Mouse (Mus musculus) erythroblast, embryonic 14.5 days (primary cell): ENCODE data around the gene Tpra1. TPM values are rescaled to one million over a fixed set of nuclear protein-coding genes. Genes with fewer than 3 reads are reported as not detected.

Experiments used
- H3K27me3 ChIP-seq: 2 replicates; pipeline ENCODE4 v1.6.1; 2012; ENCODE audit warnings: inconsistent platforms; ENCODE audit not compliant: control insufficient read depth
- H3K36me3 ChIP-seq: 2 replicates; pipeline ENCODE4 v1.6.1; 2012; ENCODE audit warnings: mild to moderate bottlenecking, inconsistent platforms; ENCODE audit not compliant: control insufficient read depth
- H3K4me1 ChIP-seq: 2 replicates; pipeline ENCODE4 v1.6.1; 2012; ENCODE audit warnings: inconsistent platforms; ENCODE audit not compliant: control insufficient read depth
- H3K4me3 ChIP-seq: replicated peaks from 2 replicates; pipeline ENCODE3; 2012; ENCODE audit warnings: moderate library complexity, mild to moderate bottlenecking, inconsistent platforms
- H3K9me3 ChIP-seq: 2 replicates; pipeline ENCODE4 v1.6.1; 2012; ENCODE audit warnings: low read length, inconsistent platforms, mixed read lengths; ENCODE audit not compliant: control insufficient read depth
- GATA1 ChIP-seq: IDR thresholded peaks from 2 replicates; pipeline ENCODE4 v1.6.1; 2012; ENCODE audit warnings: low read length, inconsistent platforms, mixed read lengths
- TAL1 ChIP-seq: IDR thresholded peaks from 3 replicates; pipeline ENCODE4 v1.6.1; 2012; ENCODE audit warnings: low read length, inconsistent platforms, mixed read lengths
- polyA plus RNA-seq: library from polyadenylated mRNA; stranded (reverse); fragments of >175 nt; gene quantifications from 2 replicates; pipeline ENCODE4 v1.2.3, GENCODE M21; 2012

Tpra1 gene
- polyA plus RNA-seq, 1 experiment, result 40.0 TPM

- no peak for TF ChIP-seq GATA1
- no peak for TF ChIP-seq TAL1
- no peaks in the 10 kb centered on the region for H3K9me3 ChIP-seq
- no peak overlapping the region for H3K4me3 ChIP-seq
- no peaks in the 10 kb centered on the region for H3K27me3 ChIP-seq
- H3K36me3 ChIP-seq, result no peaks in the 10 kb centered on the region
- no peaks in the 10 kb centered on the region for H3K4me1 ChIP-seq
Measured at GRCm38 (mm10) chr6:88957313-88957712, 55.3 kb downstream of the Tpra1 start.

DNA sequence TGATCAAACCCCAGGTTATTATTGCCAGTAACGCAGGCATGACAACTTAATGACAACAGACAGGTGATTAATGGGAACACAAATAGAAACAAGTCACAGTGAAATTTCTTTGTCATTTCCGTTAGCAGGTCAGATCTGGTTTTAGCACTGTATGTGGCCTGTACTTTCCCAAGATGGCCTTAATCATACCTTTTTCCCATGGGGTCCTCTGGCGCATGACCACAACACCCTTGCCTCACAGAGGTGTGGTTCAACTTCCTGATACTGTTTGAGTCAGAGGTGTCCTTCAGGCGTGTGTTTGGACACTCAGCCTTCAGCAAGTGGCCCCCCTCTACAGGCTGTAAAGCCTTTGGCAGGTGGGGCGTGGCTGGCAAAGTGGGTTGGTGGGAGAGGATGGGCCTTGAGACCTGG lies 55.8 kb downstream of the Tpra1 start:
- H3K4me1 ChIP-seq, result no peaks in the 10 kb centered on the region
- no peaks in the 10 kb centered on the region for H3K9me3 ChIP-seq
- no peaks in the 10 kb centered on the region for H3K27me3 ChIP-seq
- no peak for TF ChIP-seq TAL1
- TF ChIP-seq GATA1, result no peak
- H3K4me3 ChIP-seq, result no peak overlapping the region
- no peaks in the 10 kb centered on the region for H3K36me3 ChIP-seq

DNA sequence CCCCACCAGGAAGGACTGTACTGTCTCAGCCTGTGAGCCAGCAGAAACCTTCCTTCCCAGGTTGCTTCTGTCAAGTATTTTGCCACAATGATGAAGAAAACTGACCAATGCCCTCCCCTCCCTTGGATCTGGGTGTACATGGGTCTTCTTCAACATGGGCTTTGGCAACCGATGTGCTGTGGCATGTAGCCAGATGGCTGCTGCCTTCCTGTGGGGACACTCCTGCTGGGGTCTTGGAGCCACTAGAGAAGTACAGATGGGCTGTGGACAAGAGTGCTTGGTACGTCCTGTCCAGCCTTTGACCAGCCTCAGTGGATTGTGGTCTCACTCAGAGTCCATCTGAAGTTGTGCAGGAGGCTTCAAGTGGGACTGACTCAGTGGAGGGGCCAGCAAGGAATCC lies 56.3 kb downstream of the Tpra1 start:
- H3K4me1 ChIP-seq, result no peaks in the 10 kb centered on the region
- TF ChIP-seq GATA1, result no peak
- TF ChIP-seq TAL1, result no peak
- H3K27me3 ChIP-seq, result no peaks in the 10 kb centered on the region
- H3K4me3 ChIP-seq, result no peak overlapping the region
- H3K36me3 ChIP-seq, result no peaks in the 10 kb centered on the region
- no peaks in the 10 kb centered on the region for H3K9me3 ChIP-seq

DNA sequence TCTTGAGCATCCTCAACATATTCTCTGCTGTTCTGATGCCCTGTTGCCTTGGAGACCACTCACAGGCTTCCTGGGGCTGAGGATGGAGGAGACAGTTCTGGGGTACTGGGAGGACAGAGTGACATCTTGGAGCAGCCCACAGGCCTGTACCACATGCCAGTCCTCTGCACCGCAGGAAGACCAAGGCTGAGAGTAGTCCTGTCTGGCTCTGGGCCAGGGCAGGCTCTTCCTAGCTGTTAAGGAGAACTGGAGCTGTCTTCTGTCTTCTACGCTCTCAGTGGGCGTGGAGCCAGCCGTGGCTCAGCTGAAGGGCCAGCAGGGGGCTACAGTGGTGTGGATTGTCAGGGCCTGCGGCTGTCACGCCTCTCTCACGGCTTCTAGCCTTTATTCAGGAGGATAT lies 57.8 kb downstream of the Tpra1 start:
- Histone ChIP-seq H3K4me3 (no peak overlapping the region), H3K36me3 (no peaks in the 10 kb centered on the region), H3K4me1 (no peaks in the 10 kb centered on the region), H3K27me3 (no peaks in the 10 kb centered on the region), H3K9me3 (no peaks in the 10 kb centered on the region)
- TF ChIP-seq TAL1 (no peak), GATA1 (no peak)

DNA sequence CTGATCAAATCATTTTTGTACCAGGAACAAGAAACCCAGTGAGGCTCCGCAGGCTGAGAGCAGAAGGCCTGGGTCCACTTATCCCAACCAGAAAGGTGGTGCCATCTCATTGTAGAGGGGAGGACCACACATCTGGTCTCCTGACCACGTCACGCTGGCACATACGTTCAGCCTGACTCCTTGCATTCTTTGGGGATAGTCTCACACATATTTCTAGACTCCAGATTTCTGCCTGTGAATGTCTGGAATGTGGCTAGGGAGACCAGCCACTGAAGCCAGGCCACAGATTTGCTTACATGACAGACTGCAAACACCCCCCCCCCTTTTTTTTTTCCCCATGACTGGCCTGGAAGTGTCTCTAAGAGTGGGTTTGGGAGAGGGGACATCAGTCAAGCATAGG lies 58.9 kb downstream of the Tpra1 start:
- TF ChIP-seq TAL1 (no peak), GATA1 (no peak)
- Histone ChIP-seq H3K27me3 (no peaks in the 10 kb centered on the region), H3K4me3 (no peak overlapping the region), H3K9me3 (no peaks in the 10 kb centered on the region), H3K4me1 (no peaks in the 10 kb centered on the region), H3K36me3 (no peaks in the 10 kb centered on the region)

Other genes with a start within 250 kb of the Tpra1 start
- 28.7 and 42.4 TPM in 2 replicates for gene Mgll, start 177.8 kb upstream of the Tpra1 start, polyA plus RNA-seq
- 21.3 and 21.4 TPM in 2 replicates for gene Abtb1, start 60.3 kb upstream of the Tpra1 start, polyA plus RNA-seq
- gene Podxl2, start 27.2 kb upstream of the Tpra1 start, polyA plus RNA-seq, result 0.18 and 0.28 TPM in 2 replicates
- 101 and 128 TPM in 2 replicates for gene Mcm2, start 3.5 kb upstream of the Tpra1 start, polyA plus RNA-seq